Mouse (Mus musculus) C2C12 (cell line): ENCODE results near the gene Sbf2.

ENCODE experiments used
- CTCF ChIP-seq: IDR thresholded peaks from one replicate; pipeline ENCODE4 v1.5.1; 2011; ENCODE audit not compliant: control insufficient read depth, insufficient read depth, insufficient read length
- MAX ChIP-seq: IDR thresholded peaks from one replicate; pipeline ENCODE4 v1.6.1; 2011; ENCODE audit warnings: mild to moderate bottlenecking, control low read depth
- MYOG ChIP-seq: IDR thresholded peaks from one replicate; pipeline ENCODE4 v1.6.1; 2011; ENCODE audit not compliant: control insufficient read depth, insufficient read length; ENCODE audit errors: extremely low read depth
- USF1 ChIP-seq: IDR thresholded peaks from one replicate; pipeline ENCODE4 v1.6.1; 2011; ENCODE audit warnings: low read depth, mild to moderate bottlenecking, control low read depth, moderate library complexity

DNA sequence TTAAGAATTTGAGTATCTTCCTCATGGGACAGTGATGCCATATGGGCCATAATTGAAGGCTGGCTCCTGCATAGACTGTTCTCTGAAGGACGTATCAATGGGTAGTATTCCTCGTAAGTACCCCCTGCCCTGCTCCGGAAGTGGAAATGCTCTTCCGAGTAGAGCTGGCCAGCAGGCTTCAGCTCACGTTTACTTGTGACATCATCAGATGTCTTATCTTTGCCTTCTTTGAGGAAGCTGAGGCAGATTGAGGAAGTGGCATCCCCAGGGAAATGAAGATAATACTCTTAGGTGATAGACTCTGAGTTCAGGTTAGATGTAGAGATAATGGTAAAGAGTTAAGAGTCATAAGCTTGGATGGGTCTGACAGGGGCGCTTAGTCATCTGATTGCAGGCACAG is 31.1 kb upstream of the Sbf2 start:
- TF ChIP-seq CTCF (no peak), MYOG (no peak), MAX (no peak), USF1 (no peak)
